Mouse (Mus musculus): ENCODE data around the gene Klhl30. TPM values are rescaled to one million over a fixed set of nuclear protein-coding genes. Genes with fewer than 3 reads are reported as not detected.

Klhl30 gene
- polyA plus RNA-seq, 1 experiment from 2014 or later = 0.41 TPM

DNA sequence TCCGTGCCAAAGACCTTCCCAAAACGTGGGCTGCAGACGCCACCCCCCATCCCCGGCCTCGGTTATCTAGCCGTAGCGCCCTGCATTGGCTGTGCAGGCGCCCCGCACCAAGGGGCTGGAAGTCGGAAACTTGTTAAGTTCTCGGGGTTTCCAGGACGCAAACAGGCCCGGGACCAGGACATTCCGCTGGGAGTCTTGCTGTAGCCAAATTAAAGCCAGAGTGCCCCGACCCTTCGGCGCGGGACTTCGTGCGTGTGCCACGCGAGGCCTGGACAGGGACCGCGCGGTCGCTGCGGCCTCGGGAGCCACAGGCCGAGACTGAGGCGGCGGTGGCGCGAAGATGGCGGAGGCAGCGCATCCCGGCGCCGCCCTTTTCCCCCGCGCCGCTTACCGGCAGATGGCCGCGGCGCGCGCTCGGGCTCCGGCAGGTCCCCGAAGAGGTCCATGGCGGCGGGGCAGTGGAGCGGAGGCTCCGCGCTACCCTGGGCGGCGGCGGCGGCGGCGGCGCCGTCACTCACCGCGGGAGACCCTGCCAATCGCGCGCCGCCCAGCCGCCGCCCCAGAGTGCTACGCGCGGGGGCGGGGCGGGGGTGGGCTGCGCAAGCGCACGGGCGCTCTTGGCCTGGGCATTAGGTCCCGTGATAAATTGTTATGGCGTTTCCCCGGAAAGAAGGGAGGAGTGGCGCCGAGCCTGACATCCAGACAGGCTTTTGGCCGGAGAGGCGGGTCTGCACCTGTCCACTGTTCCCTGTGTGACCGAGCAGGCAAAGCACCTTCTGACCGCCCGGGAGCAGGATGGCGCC, 47.6 kb downstream of the Klhl30 start, which contains the start of gene Ilkap:
TSS of gene Ilkap (minus strand) at position 556 of the 803 bp plus-strand sequence.
- Histone ChIP-seq H3K27me3 (ENCODE audit: control insufficient read depth, insufficient read depth, low read length) (no peaks in the 10 kb centered on the region), H3K27ac (ENCODE audit: low read length) (peak within 1 kb of the TSS; percentile 81), H3K4me2 (replicated peaks; ENCODE audit: low read depth, low read length) (peak within 1 kb of the TSS; percentile 83), H3K9ac (replicated peaks; ENCODE audit: low read depth, low read length) (peak within 1 kb of the TSS; percentile 94), H3K36me3 (ENCODE audit: control insufficient read depth, insufficient read depth, low read length) (peaks cover 4% of the 10 kb centered on the region), H3K9me3 (ENCODE audit: control insufficient read depth, low read depth, low read length) (no peaks in the 10 kb centered on the region), H3K4me1 (ENCODE audit: control insufficient read depth, insufficient read depth, low read length) (peaks cover 15% of the 10 kb centered on the region; the same call in 1 of the 2 replicates), H3K4me3 (ENCODE audit: low read depth, low read length) (peak within 1 kb of the TSS; percentile 93)
- under 1% methylated on average over 86 of the region's 91 CpGs for WGBS
- peak; percentile 95 for ATAC-seq (ENCODE audit: insufficient number of reproducible peaks, insufficient read depth, low FRiP score, low read depth)

DNA sequence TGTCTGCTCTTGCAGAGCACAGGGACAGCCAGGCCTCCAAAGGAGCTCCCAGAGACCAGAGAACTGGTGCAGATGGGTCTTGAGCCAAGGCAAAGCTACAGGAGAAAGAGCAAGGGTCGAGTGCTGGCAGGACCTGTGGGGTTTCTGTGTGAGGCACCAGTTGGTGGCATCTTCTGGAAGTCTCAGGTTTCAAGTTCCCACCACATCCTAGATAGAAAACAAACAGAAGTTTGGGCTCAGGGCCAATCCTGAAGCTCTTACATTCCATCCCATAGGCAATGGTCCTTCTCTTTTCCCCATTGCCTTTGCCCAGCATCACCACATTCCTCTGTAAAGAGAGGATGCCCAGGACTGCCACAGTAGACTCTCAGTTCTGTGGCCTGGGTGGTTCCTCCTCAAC, 54.2 kb downstream of the Klhl30 start:
- H3K36me3 ChIP-seq (ENCODE audit: control insufficient read depth, insufficient read depth, low read length) = no peaks in the 10 kb centered on the region
- no peak overlapping the region for H3K4me3 ChIP-seq (ENCODE audit: low read depth, low read length)
- H3K4me1 ChIP-seq (ENCODE audit: control insufficient read depth, insufficient read depth, low read length) = no peaks in the 10 kb centered on the region
- H3K9me3 ChIP-seq (ENCODE audit: control insufficient read depth, low read depth, low read length) = no peaks in the 10 kb centered on the region
- no peak overlapping the region for H3K27ac ChIP-seq (ENCODE audit: low read length)
- no peak overlapping the region for H3K4me2 ChIP-seq (replicated peaks; ENCODE audit: low read depth, low read length)
- H3K9ac ChIP-seq (replicated peaks; ENCODE audit: low read depth, low read length) = no peak overlapping the region
- ATAC-seq (ENCODE audit: insufficient number of reproducible peaks, insufficient read depth, low FRiP score, low read depth) = no peak
- WGBS = 21% methylated on average over 1 of the region's 1 CpGs
- no peaks in the 10 kb centered on the region for H3K27me3 ChIP-seq (ENCODE audit: control insufficient read depth, insufficient read depth, low read length)

DNA sequence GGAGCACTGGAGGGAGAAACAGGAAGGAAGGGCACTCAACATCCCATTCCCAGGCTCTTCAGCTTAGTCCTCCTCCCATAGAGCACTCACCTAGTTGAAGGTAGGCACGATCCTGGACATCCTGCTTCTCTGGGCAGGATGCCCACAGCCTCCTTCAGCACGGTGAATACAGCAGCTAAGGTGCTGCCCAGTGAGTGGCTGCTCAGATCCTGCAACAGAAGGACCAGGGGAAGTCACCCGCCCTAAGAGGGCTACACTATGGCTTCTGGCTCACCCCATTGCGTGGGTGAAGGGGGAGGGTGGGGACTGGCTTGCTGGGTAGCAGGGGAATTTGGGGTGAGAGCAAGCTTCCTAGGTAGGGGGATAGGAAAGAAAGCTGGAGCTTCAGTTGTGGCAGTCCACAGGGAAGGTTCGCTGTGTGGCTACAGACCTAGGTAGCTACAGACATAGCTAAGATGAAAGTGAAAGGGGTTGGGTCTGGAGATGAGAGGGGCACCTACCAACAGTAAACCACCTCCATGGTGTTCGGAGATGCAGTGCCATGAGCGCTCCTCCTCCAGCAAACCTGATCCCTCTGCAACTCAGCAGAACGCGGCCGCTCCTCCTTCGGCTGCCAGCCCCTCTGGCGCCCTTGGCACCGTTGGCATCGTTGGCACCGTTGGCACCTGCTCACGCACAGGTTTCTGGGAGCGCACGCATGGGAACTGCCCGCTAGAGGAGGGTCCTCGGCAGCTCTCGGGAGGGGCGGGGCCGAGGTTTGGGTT, 54.8 kb downstream of the Klhl30 start:
- WGBS = 54% methylated on average over 23 of the region's 23 CpGs
- no peaks in the 10 kb centered on the region for H3K27me3 ChIP-seq (ENCODE audit: control insufficient read depth, insufficient read depth, low read length)
- no peak for ATAC-seq (ENCODE audit: insufficient number of reproducible peaks, insufficient read depth, low FRiP score, low read depth)

DNA sequence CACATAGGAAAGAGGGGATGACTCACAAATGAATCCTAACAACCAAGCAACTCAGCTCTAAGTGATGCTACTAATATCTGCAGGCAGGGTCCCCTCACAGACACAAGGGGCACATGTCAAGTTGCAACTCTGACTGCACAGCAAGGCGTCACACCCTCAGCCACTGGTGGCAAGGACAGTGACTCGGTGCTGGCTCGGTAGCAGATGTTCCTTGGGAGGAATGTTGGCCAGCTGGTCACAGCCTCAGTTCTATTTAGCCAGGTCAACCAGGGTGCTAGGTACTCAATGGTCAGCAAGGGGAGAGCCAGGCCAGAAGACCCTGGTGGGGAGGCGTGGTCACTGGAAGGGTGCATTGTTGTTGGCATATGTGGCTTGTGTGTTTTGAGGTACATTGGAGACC, 57.0 kb downstream of the Klhl30 start:
- WGBS = 71% methylated on average over 4 of the region's 4 CpGs
- no peak for ATAC-seq (ENCODE audit: insufficient number of reproducible peaks, insufficient read depth, low FRiP score, low read depth)
- Histone ChIP-seq H3K27me3 (ENCODE audit: control insufficient read depth, insufficient read depth, low read length) (no peaks in the 10 kb centered on the region), H3K36me3 (ENCODE audit: control insufficient read depth, insufficient read depth, low read length) (no peaks in the 10 kb centered on the region), H3K4me2 (replicated peaks; ENCODE audit: low read depth, low read length) (no peak overlapping the region), H3K27ac (ENCODE audit: low read length) (no peak overlapping the region), H3K4me3 (ENCODE audit: low read depth, low read length) (no peak overlapping the region), H3K9me3 (ENCODE audit: control insufficient read depth, low read depth, low read length) (no peaks in the 10 kb centered on the region), H3K9ac (replicated peaks; ENCODE audit: low read depth, low read length) (no peak overlapping the region), H3K4me1 (ENCODE audit: control insufficient read depth, insufficient read depth, low read length) (peaks cover 9% of the 10 kb centered on the region)

More for the DNA sequence above, 54.8 kb downstream of the Klhl30 start:
- no peak overlapping the region for H3K27ac ChIP-seq (ENCODE audit: low read length)
- H3K9me3 ChIP-seq (ENCODE audit: control insufficient read depth, low read depth, low read length) = no peaks in the 10 kb centered on the region
- H3K9ac ChIP-seq (replicated peaks; ENCODE audit: low read depth, low read length) = no peak overlapping the region
- no peak overlapping the region for H3K4me2 ChIP-seq (replicated peaks; ENCODE audit: low read depth, low read length)
- no peaks in the 10 kb centered on the region for H3K4me1 ChIP-seq (ENCODE audit: control insufficient read depth, insufficient read depth, low read length)
- H3K36me3 ChIP-seq (ENCODE audit: control insufficient read depth, insufficient read depth, low read length) = no peaks in the 10 kb centered on the region
- H3K4me3 ChIP-seq (ENCODE audit: low read depth, low read length) = no peak overlapping the region

DNA sequence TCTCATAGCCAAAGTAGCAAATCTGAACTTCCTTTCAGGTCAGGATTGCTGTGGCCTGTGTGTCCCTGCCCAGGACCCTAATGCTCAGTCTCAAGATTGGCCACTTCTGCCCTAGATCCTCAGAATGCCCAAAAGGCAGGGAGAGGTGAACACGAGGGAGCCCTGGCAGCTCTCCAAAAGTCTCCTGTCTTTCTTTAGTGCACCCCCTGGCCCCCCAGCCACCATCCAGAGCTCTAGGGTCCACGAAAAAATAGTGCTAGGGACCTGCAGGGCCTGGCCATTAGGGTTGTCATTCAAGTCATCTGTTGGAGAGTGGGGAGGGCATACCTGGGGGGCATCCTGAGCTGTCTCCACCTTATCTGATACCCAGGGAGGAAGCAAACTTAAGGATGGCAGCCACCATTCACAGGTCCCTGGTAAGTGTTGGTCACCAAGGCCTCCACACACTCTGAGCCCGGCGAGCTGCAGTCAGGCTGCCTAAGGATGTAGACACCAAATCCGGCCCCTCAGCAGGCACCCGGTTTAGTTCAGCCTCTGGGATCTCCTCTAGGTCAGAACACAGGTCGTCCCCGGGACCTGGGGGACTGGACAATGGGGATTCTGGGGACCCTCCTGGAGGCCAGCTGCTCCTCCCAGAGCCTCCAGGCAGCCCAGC, 60.9 kb downstream of the Klhl30 start:
- peak overlapping the region; percentile 77 for H3K4me3 ChIP-seq (ENCODE audit: low read depth, low read length)
- ATAC-seq (ENCODE audit: insufficient number of reproducible peaks, insufficient read depth, low FRiP score, low read depth) = no peak
- H3K9ac ChIP-seq (replicated peaks; ENCODE audit: low read depth, low read length) = peak overlapping the region; percentile 74; the same call in 1 of the 2 replicates
- H3K27me3 ChIP-seq (ENCODE audit: control insufficient read depth, insufficient read depth, low read length) = no peaks in the 10 kb centered on the region
- H3K9me3 ChIP-seq (ENCODE audit: control insufficient read depth, low read depth, low read length) = no peaks in the 10 kb centered on the region
- no peak overlapping the region for H3K27ac ChIP-seq (ENCODE audit: low read length)
- H3K4me1 ChIP-seq (ENCODE audit: control insufficient read depth, insufficient read depth, low read length) = peaks cover 27% of the 10 kb centered on the region
- 70% methylated on average over 8 of the region's 8 CpGs for WGBS
- no peaks in the 10 kb centered on the region for H3K36me3 ChIP-seq (ENCODE audit: control insufficient read depth, insufficient read depth, low read length)
- H3K4me2 ChIP-seq (replicated peaks; ENCODE audit: low read depth, low read length) = peak overlapping the region; percentile 97

Other genes starting within 250 kb of the Klhl30 start
- 0.38 and 0.46 TPM in 2 replicates for gene Rbm44, start 205.9 kb upstream of the Klhl30 start, polyA plus RNA-seq (2014; fragmentation: Nextera tagmentation; extraction: Ambion mirVana)
- gene Ramp1, start 171.2 kb upstream of the Klhl30 start, polyA plus RNA-seq (2014; fragmentation: Nextera tagmentation; extraction: Ambion mirVana) = 4.2 and 4.6 TPM in 2 replicates
- gene Ube2f, start 100.7 kb upstream of the Klhl30 start, polyA plus RNA-seq (2014; fragmentation: Nextera tagmentation; extraction: Ambion mirVana) = 67.1 and 73.3 TPM in 2 replicates
- 10.7 and 13.7 TPM in 2 replicates for gene Scly, start 52.7 kb upstream of the Klhl30 start, polyA plus RNA-seq (2014; fragmentation: Nextera tagmentation; extraction: Ambion mirVana)
- gene Espnl, start 28.9 kb upstream of the Klhl30 start, polyA plus RNA-seq (2014; fragmentation: Nextera tagmentation; extraction: Ambion mirVana) = not detected in 2 replicates
- 2.1 and 2.5 TPM in 2 replicates for gene Erfe, start 15.4 kb downstream of the Klhl30 start, polyA plus RNA-seq (2014; fragmentation: Nextera tagmentation; extraction: Ambion mirVana)
- 134 and 146 TPM in 2 replicates for gene Ilkap, start 47.8 kb downstream of the Klhl30 start, polyA plus RNA-seq (2014; fragmentation: Nextera tagmentation; extraction: Ambion mirVana)
- gene Hes6, start 63.0 kb downstream of the Klhl30 start, polyA plus RNA-seq (2014; fragmentation: Nextera tagmentation; extraction: Ambion mirVana) = 65.7 and 78.1 TPM in 2 replicates
- 7.3 and 9.5 TPM in 2 replicates for gene Per2, start 108.3 kb downstream of the Klhl30 start, polyA plus RNA-seq (2014; fragmentation: Nextera tagmentation; extraction: Ambion mirVana)
- 8.7 and 8.8 TPM in 2 replicates for gene Traf3ip1, start 143.6 kb downstream of the Klhl30 start, polyA plus RNA-seq (2014; fragmentation: Nextera tagmentation; extraction: Ambion mirVana)
- 6.5 and 6.8 TPM in 2 replicates for gene Asb1, start 189.5 kb downstream of the Klhl30 start, polyA plus RNA-seq (2014; fragmentation: Nextera tagmentation; extraction: Ambion mirVana)